Mouse (Mus musculus): ENCODE data around the gene Zan.

The Zan gene

GRCm38 (mm10) chr5:137419105-137419504 is 57.8 kb downstream of the Zan start:
- DNase-seq (ENCODE audit: low spot score): no peak

DNA sequence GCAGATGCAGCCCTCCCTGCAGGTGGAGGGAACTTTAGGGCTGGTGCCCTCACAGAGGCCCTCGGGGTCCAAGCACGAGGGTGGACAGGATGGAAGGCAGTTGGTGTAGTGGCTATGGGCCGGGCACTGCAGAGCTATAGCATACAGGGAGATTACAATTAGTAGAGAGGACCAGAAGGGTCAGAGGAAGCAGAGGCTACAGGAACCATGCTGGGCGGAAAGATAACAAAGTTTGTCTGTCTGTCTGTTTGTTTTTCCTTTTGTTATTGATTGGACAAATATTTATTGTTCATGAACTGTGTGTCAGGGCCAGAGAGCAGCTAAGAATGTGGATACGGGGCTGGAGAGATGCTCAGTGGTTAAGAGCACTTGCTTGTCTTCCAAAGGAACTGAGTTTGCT is 62.6 kb downstream of the Zan start:
- no peak for DNase-seq (ENCODE audit: low spot score)

GRCm38 (mm10) chr5:137411235-137411634 is 65.6 kb downstream of the Zan start:
- DNase-seq (ENCODE audit: low spot score): no peak

- DNase-seq (ENCODE audit: low spot score): no peak
Observed at GRCm38 (mm10) chr5:137410549-137410948, 66.3 kb downstream of the Zan start.

GRCm38 (mm10) chr5:137410066-137410465 is 66.8 kb downstream of the Zan start:
- no peak for DNase-seq (ENCODE audit: low spot score)

GRCm38 (mm10) chr5:137409451-137409850 is 67.4 kb downstream of the Zan start:
- no peak for DNase-seq (ENCODE audit: low spot score)

GRCm38 (mm10) chr5:137404081-137404480 is 72.8 kb downstream of the Zan start:
- DNase-seq (ENCODE audit: low spot score): no peak

DNA sequence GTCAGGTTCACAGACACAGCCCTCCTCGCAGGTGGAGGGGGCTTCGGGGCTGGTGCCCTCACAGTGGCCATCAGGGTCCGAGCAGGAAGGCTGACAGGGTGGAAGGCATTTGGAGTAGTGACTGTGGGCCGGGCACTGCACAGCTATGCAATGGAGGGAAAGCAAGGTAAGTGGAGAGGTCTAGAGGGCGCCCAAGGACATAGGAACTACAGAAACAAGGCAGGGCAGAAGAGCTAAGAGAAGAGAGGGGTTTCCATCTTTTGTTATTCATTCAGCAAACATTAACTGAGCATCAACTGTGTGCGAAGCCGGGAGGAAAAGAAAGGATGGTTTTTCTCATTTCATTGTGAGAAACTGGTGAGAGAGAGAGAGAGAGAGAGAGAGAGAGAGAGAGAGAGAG is 82.4 kb downstream of the Zan start:
- DNase-seq (ENCODE audit: low spot score): no peak

DNA sequence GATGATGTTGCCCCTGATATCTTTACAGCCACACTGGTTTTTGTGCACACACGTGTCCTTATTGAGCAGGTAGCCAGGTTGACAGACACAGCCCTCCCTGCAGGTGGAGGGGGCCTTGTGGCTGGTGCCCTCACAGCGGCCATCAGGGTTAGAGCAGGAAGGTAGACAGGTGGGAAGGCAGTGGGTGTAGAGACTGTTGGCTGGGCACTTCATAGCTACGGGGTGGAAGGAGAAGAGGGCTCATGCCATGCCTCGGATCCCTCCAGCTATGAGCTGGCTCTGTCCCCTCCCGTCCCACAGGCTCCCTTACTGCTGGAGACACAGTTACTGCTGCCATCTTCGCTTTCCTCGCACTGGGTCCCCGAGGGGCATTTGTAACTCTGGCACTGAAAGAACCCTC is 85.2 kb downstream of the Zan start:
- no peak for DNase-seq (ENCODE audit: low spot score)

DNA sequence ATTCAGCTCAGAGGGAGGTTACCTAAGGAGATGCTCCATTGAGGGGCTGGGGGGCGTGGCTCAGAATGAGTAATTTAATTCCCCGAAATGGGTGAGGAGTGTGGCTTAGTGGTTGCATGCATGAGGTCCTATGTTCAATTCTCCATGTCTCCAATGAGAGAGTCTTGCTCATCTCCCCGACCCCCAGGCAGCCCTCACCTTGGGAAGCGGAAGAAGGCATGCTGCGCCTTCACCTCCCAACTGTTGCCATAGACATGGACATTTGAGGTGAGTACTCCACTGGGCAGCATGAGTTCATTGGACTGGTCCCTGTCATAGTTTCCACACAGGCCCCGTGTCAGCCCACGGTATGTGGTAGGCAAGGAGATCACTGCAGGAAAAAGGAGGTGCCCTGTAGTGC is 90.2 kb downstream of the Zan start:
- no peak for DNase-seq (ENCODE audit: low spot score)

- no peak for DNase-seq (ENCODE audit: low spot score)
Observed at GRCm38 (mm10) chr5:137383441-137383840, 93.4 kb downstream of the Zan start.

DNA sequence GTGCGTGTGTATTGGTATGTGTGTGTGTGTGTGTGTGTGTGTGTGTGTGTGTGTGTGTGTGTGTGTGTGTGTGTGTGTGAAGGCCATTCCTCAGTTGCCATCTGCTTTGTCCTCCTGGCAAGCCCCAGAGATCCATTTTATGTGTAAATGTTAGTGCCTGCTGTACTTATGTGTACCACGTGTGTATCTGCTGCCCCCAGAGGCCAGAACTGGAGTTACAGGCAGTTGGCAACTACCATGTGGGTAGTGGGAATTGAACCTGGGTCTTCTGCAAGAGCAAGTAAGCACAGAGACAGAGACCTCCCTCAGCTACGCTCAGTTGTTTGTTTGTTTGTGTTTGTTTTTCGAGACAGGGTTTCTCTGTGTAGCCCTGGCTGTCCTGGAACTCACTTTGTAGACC is 95.7 kb downstream of the Zan start:
- peak; percentile 80 for DNase-seq (ENCODE audit: low spot score)

GRCm38 (mm10) chr5:137377603-137378002 is 99.3 kb downstream of the Zan start:
- DNase-seq (ENCODE audit: low spot score): no peak

- no peak for DNase-seq (ENCODE audit: low spot score)
Observed at GRCm38 (mm10) chr5:137377176-137377575, 99.7 kb downstream of the Zan start.

DNA sequence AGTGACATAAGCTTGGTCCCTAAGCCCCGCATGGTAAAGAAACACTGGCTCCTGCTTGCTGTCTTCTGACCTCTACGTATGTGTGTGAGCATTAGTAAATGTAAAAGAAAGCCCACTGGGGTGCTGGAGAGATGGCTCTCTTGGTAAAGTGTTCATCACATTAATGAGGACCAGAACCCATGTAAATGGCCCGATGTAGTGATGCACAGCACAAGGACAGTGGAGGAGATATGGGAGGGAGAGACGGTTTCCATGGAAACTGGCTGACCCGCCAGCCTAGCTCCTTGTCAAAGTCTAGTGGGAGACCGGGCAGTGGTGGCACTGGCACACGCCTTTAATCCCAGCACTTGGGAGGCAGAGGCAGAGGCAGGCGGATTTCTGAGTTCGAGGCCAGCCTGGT is 100.1 kb downstream of the Zan start:
- DNase-seq (ENCODE audit: low spot score): no peak

DNA sequence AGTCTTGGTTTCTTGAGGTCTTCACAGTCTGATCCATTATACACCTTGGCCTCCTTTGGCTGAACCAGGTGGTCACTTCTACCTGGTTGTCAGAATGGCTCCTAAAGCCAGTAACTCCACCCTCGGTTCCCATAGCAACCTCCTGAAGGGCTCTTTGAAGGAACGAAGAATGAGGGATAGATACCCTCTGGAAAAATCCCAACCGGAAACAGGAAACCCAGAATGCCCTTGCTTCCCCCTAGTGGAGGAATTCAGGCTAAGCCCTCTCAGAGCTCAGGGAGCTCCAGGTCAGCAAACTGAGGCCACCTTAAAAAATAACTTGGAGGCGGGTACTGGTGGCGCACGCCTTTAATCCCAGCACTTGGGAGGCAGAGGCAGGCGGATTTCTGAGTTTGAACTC is 100.7 kb downstream of the Zan start:
- DNase-seq (ENCODE audit: low spot score): no peak

GRCm38 (mm10) chr5:137375627-137376026 is 101.2 kb downstream of the Zan start:
- no peak for DNase-seq (ENCODE audit: low spot score)

- DNase-seq (ENCODE audit: low spot score): no peak
Observed at GRCm38 (mm10) chr5:137374521-137375080, 102.3 kb downstream of the Zan start.

- DNase-seq (ENCODE audit: low spot score): no peak
Observed at GRCm38 (mm10) chr5:137373371-137373950, 103.4 kb downstream of the Zan start.

DNA sequence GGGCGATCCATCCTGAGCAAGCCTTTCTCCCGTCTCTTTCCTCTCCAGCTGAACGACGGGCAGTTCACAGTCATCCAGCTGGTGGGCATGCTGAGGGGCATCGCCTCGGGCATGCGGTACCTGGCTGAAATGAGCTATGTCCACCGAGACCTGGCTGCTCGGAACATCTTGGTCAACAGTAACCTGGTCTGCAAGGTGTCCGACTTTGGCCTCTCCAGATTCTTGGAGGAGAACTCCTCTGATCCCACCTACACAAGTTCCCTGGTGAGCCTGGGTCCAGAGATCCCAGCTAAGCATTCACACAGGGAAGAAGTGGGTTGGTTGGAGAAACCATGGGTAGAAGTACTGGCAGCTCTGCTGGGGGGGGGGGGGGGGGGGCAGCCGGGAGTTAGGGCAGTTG is 107.2 kb downstream of the Zan start:
- no peak for DNase-seq (ENCODE audit: low spot score)

DNA sequence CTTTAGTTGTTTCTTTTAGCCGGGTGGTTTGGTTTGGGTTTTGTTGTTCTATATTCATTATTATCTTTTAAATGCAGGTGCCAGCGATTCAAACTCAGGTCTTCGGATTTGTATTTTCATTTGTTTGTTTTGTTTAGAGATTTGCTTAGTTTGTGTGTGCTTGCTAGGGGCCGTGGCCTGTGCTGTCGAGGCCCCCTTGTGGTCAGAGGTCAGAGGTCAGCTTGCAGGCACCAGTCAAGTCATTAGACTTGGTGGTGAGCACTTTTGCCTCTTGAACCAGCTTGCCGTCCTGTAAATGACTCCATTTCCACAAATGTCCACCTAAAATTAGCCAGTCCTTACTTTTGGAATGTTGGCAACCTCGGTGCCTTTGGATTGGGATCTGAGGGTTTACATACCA is 118.5 kb downstream of the Zan start:
- DNase-seq (ENCODE audit: low spot score): no peak

- no peak for DNase-seq (ENCODE audit: low spot score)
Observed at GRCm38 (mm10) chr5:137354091-137354490, 122.8 kb downstream of the Zan start.

- DNase-seq (ENCODE audit: low spot score): peak; percentile 76
Observed at GRCm38 (mm10) chr5:137352011-137352975, 124.6 kb downstream of the Zan start.

Measured in testis, postnatal 10 days (tissue).